Comparison of ENCODE assay signal across 24 mouse cellular contexts in the genomic region with DNA sequence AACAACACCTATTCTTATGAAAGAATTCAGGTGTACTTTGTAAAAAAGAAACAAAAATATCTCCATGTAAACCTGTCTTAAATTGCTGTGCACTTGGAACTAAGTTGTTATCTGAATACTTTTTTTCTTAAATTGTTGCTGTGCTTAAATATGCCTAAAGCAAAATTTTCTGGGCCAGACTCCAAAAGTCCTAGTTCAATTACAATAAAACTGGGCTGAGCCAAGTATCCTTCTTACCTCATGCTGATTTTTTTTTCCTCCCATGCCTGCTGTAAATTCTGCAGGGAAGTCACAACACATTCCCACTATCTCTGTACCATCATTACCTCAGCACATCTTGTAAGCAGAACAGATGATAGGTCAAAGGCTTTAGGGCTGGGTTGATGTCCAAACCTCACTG.
"Had no signal": no experiment of that assay in that cellular context is flagged by ENCODE, and none has a peak within 500 bp of the region (broad histone marks: within the 10 kb centered on the region; RNA-seq: fewer than 3 reads in every experiment).

No protein-coding gene starts in this region.

- H3K36me3 ChIP-seq: heart, embryonic 10.5 days; heart, embryonic 12.5 days; hindbrain, embryonic 10.5 days; hindbrain, embryonic 12.5 days; hindbrain, embryonic 15.5 days; intestine, embryonic 15.5 days; limb, embryonic 12.5 days; limb, embryonic 15.5 days; liver, embryonic 12.5 days had no signal

- H3K27me3 ChIP-seq: heart, embryonic 12.5 days; hindbrain, embryonic 12.5 days; hindbrain, embryonic 15.5 days; intestine, embryonic 15.5 days; limb, embryonic 12.5 days; limb, embryonic 15.5 days; liver, embryonic 12.5 days had no signal

- H3K4me1 ChIP-seq: heart, embryonic 10.5 days; heart, embryonic 12.5 days; hindbrain, embryonic 10.5 days; hindbrain, embryonic 12.5 days; hindbrain, embryonic 15.5 days; intestine, embryonic 15.5 days; limb, embryonic 12.5 days; limb, embryonic 15.5 days; liver, embryonic 12.5 days had no signal

- DNase-seq: gastrocnemius, adult 2 months; gastrocnemius, postnatal 10 days; gastrocnemius, postnatal 25 days; heart, adult 18-20 months; heart, postnatal 10 days; heart, postnatal 4 days; kidney, adult 18-20 months; kidney, adult 8-10 months; kidney, postnatal 10 days; kidney, postnatal 25 days; layer of hippocampus, adult 9-11 months; layer of hippocampus, postnatal 36 days; left cerebral cortex, postnatal 4 days had no signal

- H3K4me2 ChIP-seq: heart, embryonic 12.5 days; hindbrain, embryonic 12.5 days; hindbrain, embryonic 15.5 days; intestine, embryonic 15.5 days; limb, embryonic 12.5 days; limb, embryonic 15.5 days; liver, embryonic 12.5 days had no signal

- H3K9me3 ChIP-seq: heart, embryonic 12.5 days; hindbrain, embryonic 12.5 days; hindbrain, embryonic 15.5 days; intestine, embryonic 15.5 days; limb, embryonic 12.5 days; limb, embryonic 15.5 days; liver, embryonic 12.5 days had no signal

- H3K27ac ChIP-seq: gastrocnemius, adult 2 months; heart, embryonic 10.5 days; hindbrain, embryonic 10.5 days; hindbrain, embryonic 12.5 days; hindbrain, embryonic 15.5 days; intestine, embryonic 15.5 days; limb, embryonic 12.5 days; limb, embryonic 15.5 days; liver, embryonic 12.5 days had no signal

- H3K4me3 ChIP-seq: gastrocnemius, adult 2 months; heart, embryonic 10.5 days; heart, embryonic 12.5 days; hindbrain, embryonic 10.5 days; hindbrain, embryonic 12.5 days; hindbrain, embryonic 15.5 days; intestine, embryonic 15.5 days; limb, embryonic 12.5 days; limb, embryonic 15.5 days; liver, embryonic 12.5 days had no signal

- H3K9ac ChIP-seq: heart, embryonic 12.5 days; hindbrain, embryonic 12.5 days; hindbrain, embryonic 15.5 days; intestine, embryonic 15.5 days; limb, embryonic 12.5 days; limb, embryonic 15.5 days; liver, embryonic 12.5 days had no signal

- ATAC-seq: inflammation-experienced regulatory T-cells, adult 6 months; intestine, embryonic 15.5 days; intestine, postnatal 0 days; liver, embryonic 12.5 days had no signal
